Mouse (Mus musculus): Measurements from ENCODE around the gene Gm28490. TPM values are rescaled to one million over a fixed set of nuclear protein-coding genes. Genes with fewer than 3 reads are reported as not detected.
"Not testable (repeated sequence)": the region's sequence is repeated elsewhere in the genome, so short reads cannot be mapped to it uniquely, and the experiment has no call there.

Gm28490 gene
- not detected in 2 replicates for polyA plus RNA-seq (2014; fragmentation: Nextera tagmentation; extraction: Ambion mirVana)

DNA sequence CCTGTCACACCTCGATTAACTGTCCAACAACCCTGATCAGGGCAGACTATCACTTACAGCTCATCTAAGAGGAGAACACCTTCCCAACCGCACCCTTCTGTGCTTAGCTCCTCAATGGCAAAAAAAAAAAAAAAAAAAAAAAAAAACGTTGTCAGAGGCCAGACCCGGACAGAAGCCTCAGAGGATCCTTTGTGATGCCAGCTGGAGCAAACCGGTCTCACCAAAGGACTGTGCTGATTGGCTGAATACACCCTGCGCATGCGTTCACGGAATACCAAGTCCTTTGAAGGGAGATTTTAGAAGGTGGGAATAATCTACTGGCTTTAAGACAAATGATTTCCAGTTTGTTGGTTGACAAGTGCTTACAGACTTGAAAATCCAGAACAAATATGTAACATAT, at the start of gene Gm28490:
Gene Gm28490, minus strand, starts transcription at position 101 of the 400 bp plus-strand sequence.
- not testable (repeated sequence) for ATAC-seq (ENCODE audit: insufficient number of reproducible peaks, insufficient read depth, low FRiP score, low read depth); H3K9me3 ChIP-seq (ENCODE audit: control insufficient read depth, low read depth, low read length); H3K4me1 ChIP-seq (ENCODE audit: control insufficient read depth, insufficient read depth, low read length); H3K27me3 ChIP-seq (ENCODE audit: control insufficient read depth, insufficient read depth, low read length); H3K4me3 ChIP-seq (ENCODE audit: low read depth, low read length); H3K36me3 ChIP-seq (ENCODE audit: control insufficient read depth, insufficient read depth, low read length); H3K27ac ChIP-seq (ENCODE audit: low read length); H3K9ac ChIP-seq (replicated peaks; ENCODE audit: low read depth, low read length); H3K4me2 ChIP-seq (replicated peaks; ENCODE audit: low read depth, low read length)
- WGBS = no CpG with 5 or more reads among the region's 8 CpGs
